Mouse (Mus musculus) liver, embryonic 14.5 days (tissue): ENCODE measurements around the gene Gm28041.

Experiments
- CTCF ChIP-seq: IDR thresholded peaks from 2 replicates; pipeline ENCODE4 v1.5.1; 2016; ENCODE audit warnings: antibody characterized with exemption, low read depth, control low read depth
- EP300 ChIP-seq: IDR thresholded peaks from 2 replicates; pipeline ENCODE4 v1.6.1; 2016; ENCODE audit warnings: antibody characterized with exemption, low read depth

GRCm38 (mm10) chr13:67421207-67421857 lies 45.8 kb upstream of the Gm28041 start, which contains the start of gene Zfp459:
- TF ChIP-seq CTCF: no peak
- TF ChIP-seq EP300: no peak
